Mouse (Mus musculus) liver, embryonic 14.5 days (tissue): ENCODE results near the gene Smim23. TPM values are rescaled to one million over a fixed set of nuclear protein-coding genes. Genes with fewer than 3 reads are reported as not detected.

Source experiments
- ATAC-seq: fragments of 200-750 bp; cut with Nextera tagmentation; 2 replicates; pipeline ENCODE4 v1.8.0; 2017; ENCODE audit warnings: moderate number of reproducible peaks, mild to moderate bottlenecking, moderate library complexity; ENCODE audit not compliant: insufficient read depth
- DNase-seq, 3 experiments: peaks; one replicate each; pipeline ENCODE4 v3.0.0-alpha.2; 2012 to 2013; ENCODE audit warnings: low read depth in 3 of 3, low spot score in 3 of 3
- H3K27ac ChIP-seq: fragments of 300-500 bp; sonication (generic); 2 replicates; pipeline ENCODE4 v1.5.1; 2014; ENCODE audit warnings: moderate library complexity, mild to moderate bottlenecking, control low read depth, inconsistent platforms
- H3K27me3 ChIP-seq: fragments of 300-500 bp; sonication (generic); 2 replicates; pipeline ENCODE4 v1.6.1; 2014; ENCODE audit warnings: mild to moderate bottlenecking, low read length, moderate library complexity; ENCODE audit not compliant: control insufficient read depth, insufficient read depth
- H3K36me3 ChIP-seq: fragments of 300-500 bp; sonication (generic); replicated peaks from 2 replicates; pipeline ENCODE4 v1.6.1; 2014; ENCODE audit warnings: low read depth; ENCODE audit not compliant: control insufficient read depth, insufficient read depth
- H3K4me1 ChIP-seq, 2 experiments: fragments of 200-500 bp in 1 of 2; fragments of 300-500 bp in 1 of 2; sonication (generic) in 1 of 2; replicated peaks; 2 replicates each; pipeline ENCODE4 v1.6.1; 2012 to 2014; ENCODE audit warnings: antibody characterized with exemption in 1 of 2, inconsistent platforms in 1 of 2, low read length in 1 of 2; ENCODE audit not compliant: control insufficient read depth in 2 of 2, insufficient read depth in 2 of 2
- H3K4me2 ChIP-seq: fragments of 300-500 bp; sonication (generic); 2 replicates; pipeline ENCODE4 v1.6.1; 2014; ENCODE audit warnings: low read depth, mild to moderate bottlenecking, control low read depth, moderate library complexity
- H3K4me3 ChIP-seq, 2 experiments: fragments of 200-500 bp in 1 of 2; fragments of 300-500 bp in 1 of 2; sonication (generic) in 1 of 2; 2 replicates each; pipeline ENCODE4 v1.5.1; 2012 to 2014; ENCODE audit warnings: low read depth in 2 of 2, low read length in 2 of 2, mild to moderate bottlenecking in 2 of 2, control low read depth in 1 of 2, inconsistent platforms in 1 of 2, moderate library complexity in 1 of 2; ENCODE audit not compliant: insufficient read depth in 1 of 2
- H3K9ac ChIP-seq: fragments of 300-500 bp; sonication (generic); replicated peaks from 2 replicates; pipeline ENCODE4 v1.6.1; 2014; ENCODE audit warnings: mild to moderate bottlenecking, control low read depth, moderate library complexity
- H3K9me3 ChIP-seq: fragments of 300-500 bp; sonication (generic); 2 replicates; pipeline ENCODE4 v1.6.1; 2016; ENCODE audit warnings: low read length, mixed read lengths; ENCODE audit not compliant: control insufficient read depth
- CTCF ChIP-seq: IDR thresholded peaks from 2 replicates; pipeline ENCODE4 v1.5.1; 2016; ENCODE audit warnings: antibody characterized with exemption, low read depth, control low read depth
- EP300 ChIP-seq: IDR thresholded peaks from 2 replicates; pipeline ENCODE4 v1.6.1; 2016; ENCODE audit warnings: antibody characterized with exemption, low read depth
- whole genome bisulfite sequencing: fragments of 180-500 bp; shearing (Covaris S2); extraction: QIAGEN DNeasy Blood & Tissue Kit; methylation state at CpG from one replicate; pipeline ENCODE4 v1.1.7; 2014; ENCODE audit not compliant: insufficient replicate concordance; 5-methylcytosine and 5-hydroxymethylcytosine counted together
- polyA plus RNA-seq, 2 experiments: library from polyadenylated mRNA; depleted of rRNA in 1 of 2; stranded (reverse) in 1 of 2; unstranded in 1 of 2; fragments of >200 nt; fragmentation: Nextera tagmentation in 1 of 2; extraction: Ambion mirVana in 1 of 2; gene quantifications; 2 replicates each; pipeline versions ENCODE4 v1.2.1 to v1.2.3; 2012 to 2014

Smim23 gene
- polyA plus RNA-seq, 2 experiments: not detected

- Histone ChIP-seq H3K27me3 (no peaks in the 10 kb centered on the region), H3K36me3 (no peaks in the 10 kb centered on the region), H3K9ac (no peak overlapping the region), H3K4me1 (0 out of 4 replicates have a peak, but pooled peaks cover 0 to 2% of the 10 kb centered on the region in 2 experiments), H3K4me3 (no peak overlapping the region), H3K27ac (no peak overlapping the region), H3K9me3 (no peaks in the 10 kb centered on the region), H3K4me2 (no peak overlapping the region)
- no peak for TF ChIP-seq EP300
- TF ChIP-seq CTCF: no peak
- ATAC-seq (no peak), DNase-seq (no peak)
- 68% methylated on average over 5 of the region's 5 CpGs for WGBS
These were observed 16.8 kb upstream of the Smim23 start for GRCm38 (mm10) chr11:32841169-32841568.

GRCm38 (mm10) chr11:32840256-32840655 lies 15.9 kb upstream of the Smim23 start:
- H3K4me3 ChIP-seq: no peak overlapping the region
- no peaks in the 10 kb centered on the region for H3K36me3 ChIP-seq
- H3K4me2 ChIP-seq: no peak overlapping the region
- H3K27ac ChIP-seq: no peak overlapping the region
- TF ChIP-seq EP300 (no peak), CTCF (no peak)
- no peak for DNase-seq
- no peak for ATAC-seq
- WGBS: 63% methylated on average over 9 of the region's 9 CpGs
- no peaks in the 10 kb centered on the region for H3K9me3 ChIP-seq
- H3K27me3 ChIP-seq: no peaks in the 10 kb centered on the region
- 0 out of 4 replicates have a peak, but pooled peaks cover 0 to 2% of the 10 kb centered on the region in 2 experiments for H3K4me1 ChIP-seq
- H3K9ac ChIP-seq: no peak overlapping the region

GRCm38 (mm10) chr11:32835022-32835421 lies 10.6 kb upstream of the Smim23 start:
- TF ChIP-seq EP300: no peak
- no peak for TF ChIP-seq CTCF
- ATAC-seq (no peak), DNase-seq (no peak)
- WGBS: 30% methylated on average over 8 of the region's 8 CpGs
- no peaks in the 10 kb centered on the region for H3K36me3 ChIP-seq
- H3K4me3 ChIP-seq: no peak overlapping the region
- H3K9me3 ChIP-seq: no peaks in the 10 kb centered on the region
- H3K27ac ChIP-seq: no peak overlapping the region
- H3K4me2 ChIP-seq: no peak overlapping the region
- H3K4me1 ChIP-seq: 0 out of 4 replicates have a peak, but pooled peaks cover 0 to 2% of the 10 kb centered on the region in 2 experiments
- H3K9ac ChIP-seq: no peak overlapping the region
- no peaks in the 10 kb centered on the region for H3K27me3 ChIP-seq

- no peaks in the 10 kb centered on the region for H3K36me3 ChIP-seq
- no peaks in the 10 kb centered on the region for H3K27me3 ChIP-seq
- ATAC-seq: no peak
- DNase-seq: no peak
- 0 out of 4 replicates have a peak, but pooled peaks cover 0 to 2% of the 10 kb centered on the region in 2 experiments for H3K4me1 ChIP-seq
- no peak overlapping the region for H3K4me2 ChIP-seq
- no peak overlapping the region for H3K27ac ChIP-seq
- no peaks in the 10 kb centered on the region for H3K9me3 ChIP-seq
- no peak overlapping the region for H3K4me3 ChIP-seq
- H3K9ac ChIP-seq: no peak overlapping the region
- 46% methylated on average over 13 of the region's 13 CpGs for WGBS
- TF ChIP-seq CTCF (no peak), EP300 (no peak)
These were observed 10.0 kb upstream of the Smim23 start for GRCm38 (mm10) chr11:32834367-32834918.

DNA sequence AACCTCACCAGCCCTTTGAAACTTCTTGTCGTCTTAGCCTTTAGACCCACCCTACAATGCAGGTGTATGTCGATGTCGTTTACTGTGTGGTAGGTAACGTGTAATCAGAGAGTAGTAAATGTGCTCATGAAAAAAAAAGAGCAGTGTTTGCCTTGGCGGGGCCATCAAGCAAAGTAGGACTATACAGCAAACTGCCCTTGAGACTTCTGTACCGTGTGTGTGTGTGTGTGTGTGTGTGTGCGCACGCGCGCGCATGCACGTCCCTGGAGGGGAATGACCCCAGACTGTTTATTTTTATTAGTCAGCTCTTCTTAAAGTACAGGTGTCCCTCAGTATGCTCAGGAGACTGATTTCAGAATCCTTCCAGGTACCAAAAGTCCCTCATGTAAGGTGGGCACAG lies 6.8 kb downstream of the Smim23 start:
- Histone ChIP-seq H3K9ac (no peak overlapping the region), H3K4me1 (no peaks in the 10 kb centered on the region), H3K9me3 (no peaks in the 10 kb centered on the region), H3K27me3 (no peaks in the 10 kb centered on the region), H3K4me2 (no peak overlapping the region), H3K36me3 (no peaks in the 10 kb centered on the region), H3K4me3 (no peak overlapping the region), H3K27ac (no peak overlapping the region)
- TF ChIP-seq CTCF (no peak), EP300 (no peak)
- ATAC-seq (no peak), DNase-seq (no peak)
- 78% methylated on average over 12 of the region's 12 CpGs for WGBS
